Mouse (Mus musculus) MEL (cell line): ENCODE measurements around the gene Stk4. TPM values are rescaled to one million over a fixed set of nuclear protein-coding genes. Genes with fewer than 3 reads are reported as not detected.

Experiments
- DNase-seq: peaks from one replicate; pipeline ENCODE4 v3.0.0; 2011; ENCODE audit warnings: low read depth, low spot score
- H3K27ac ChIP-seq: 2 replicates; pipeline ENCODE4 v1.5.1; 2012; ENCODE audit warnings: low read depth, mild to moderate bottlenecking, control low read depth, low read length, moderate library complexity; ENCODE audit not compliant: control insufficient read depth
- H3K27me3 ChIP-seq, 2 experiments: fragments of 150-350 bp in 1 of 2; sonication (generic) in 1 of 2; 2 replicates each; pipeline ENCODE4 v1.6.1; 2012; ENCODE audit warnings: low read length in 2 of 2, mild to moderate bottlenecking in 2 of 2, improper control_type of control experiment in 1 of 2, moderate library complexity in 1 of 2; ENCODE audit not compliant: insufficient read depth in 2 of 2, control insufficient read depth in 1 of 2
- H3K36me3 ChIP-seq, 2 experiments: 2 replicates each; pipeline ENCODE4 v1.6.1; 2012 to 2014; ENCODE audit warnings: low read length in 2 of 2, improper control_type of control experiment in 1 of 2, inconsistent platforms in 1 of 2, mild to moderate bottlenecking in 1 of 2; ENCODE audit not compliant: insufficient read depth in 2 of 2, control insufficient read depth in 1 of 2
- H3K4me1 ChIP-seq, 2 experiments: fragments of 150-350 bp in 1 of 2; sonication (generic) in 1 of 2; 2 replicates each; pipeline ENCODE4 v1.6.1; 2012; ENCODE audit warnings: low read length in 2 of 2, improper control_type of control experiment in 1 of 2, mild to moderate bottlenecking in 1 of 2; ENCODE audit not compliant: insufficient read depth in 2 of 2, control insufficient read depth in 1 of 2
- H3K4me3 ChIP-seq, 2 experiments: fragments of 150-350 bp in 1 of 2; sonication (generic) in 1 of 2; 2 replicates each; pipeline ENCODE4 v1.5.1; 2012; ENCODE audit warnings: low read depth in 2 of 2, low read length in 2 of 2, mild to moderate bottlenecking in 2 of 2, moderate library complexity in 2 of 2, control low read depth in 1 of 2, improper control_type of control experiment in 1 of 2; ENCODE audit not compliant: control insufficient read depth in 1 of 2, insufficient read depth in 1 of 2
- H3K79me2 ChIP-seq: 2 replicates; pipeline ENCODE4 v1.6.1; 2012; ENCODE audit warnings: mild to moderate bottlenecking, low read length, moderate library complexity; ENCODE audit not compliant: control insufficient read depth, poor library complexity, insufficient read depth
- H3K9ac ChIP-seq: 2 replicates; pipeline ENCODE4 v1.6.1; 2012; ENCODE audit warnings: low read depth, mild to moderate bottlenecking, control low read depth, low read length, moderate library complexity; ENCODE audit not compliant: control insufficient read depth, poor library complexity, severe bottlenecking
- H3K9me3 ChIP-seq: fragments of 150-350 bp; sonication (generic); replicated peaks from 2 replicates; pipeline ENCODE4 v1.6.1; 2012; ENCODE audit warnings: mild to moderate bottlenecking, low read length, improper control_type of control experiment, moderate library complexity; ENCODE audit not compliant: insufficient read depth
- CHD1 ChIP-seq: IDR thresholded peaks from 2 replicates; pipeline ENCODE4 v1.6.1; 2012; ENCODE audit warnings: low read depth, mild to moderate bottlenecking, inconsistent platforms, low read length, improper control_type of control experiment
- ELF1 ChIP-seq: IDR thresholded peaks from 2 replicates; pipeline ENCODE4 v1.6.1; 2014; ENCODE audit warnings: low read depth, mild to moderate bottlenecking, inconsistent platforms, low read length, improper control_type of control experiment, moderate library complexity
- ETS1 ChIP-seq: IDR thresholded peaks from 2 replicates; pipeline ENCODE4 v1.6.1; 2012; ENCODE audit warnings: low read depth, mild to moderate bottlenecking, inconsistent platforms, low read length, improper control_type of control experiment, moderate library complexity
- GABPA ChIP-seq: IDR thresholded peaks from 2 replicates; pipeline ENCODE4 v1.6.1; 2012; ENCODE audit warnings: low read depth, mild to moderate bottlenecking, inconsistent platforms, low read length, improper control_type of control experiment, moderate library complexity
- GATA1 ChIP-seq: IDR thresholded peaks from 2 replicates; pipeline ENCODE4 v1.6.1; 2011; ENCODE audit warnings: low read depth, low read length, improper control_type of control experiment
- HCFC1 ChIP-seq: IDR thresholded peaks from 2 replicates; pipeline ENCODE4 v1.6.1; 2012; ENCODE audit warnings: low read depth, mild to moderate bottlenecking, inconsistent platforms, low read length, improper control_type of control experiment, moderate library complexity
- JUND ChIP-seq: IDR thresholded peaks from 2 replicates; pipeline ENCODE4 v1.6.1; 2011; ENCODE audit warnings: low read depth, mild to moderate bottlenecking, improper control_type of control experiment, low read length
- KAT2A ChIP-seq: conservative IDR thresholded peaks from 2 replicates; pipeline ENCODE4 v1.6.1; 2012; ENCODE audit warnings: low read depth, low read length, improper control_type of control experiment, inconsistent platforms
- MAFK ChIP-seq: IDR thresholded peaks from 2 replicates; pipeline ENCODE4 v1.6.1; 2011; ENCODE audit warnings: low read depth, mild to moderate bottlenecking, low read length, improper control_type of control experiment, borderline replicate concordance
- MAX ChIP-seq: IDR thresholded peaks from 2 replicates; pipeline ENCODE4 v1.6.1; 2011; ENCODE audit warnings: low read length, improper control_type of control experiment
- MAZ ChIP-seq: IDR thresholded peaks from 2 replicates; pipeline ENCODE4 v1.6.1; 2012; ENCODE audit warnings: low read depth, mild to moderate bottlenecking, inconsistent platforms, low read length, improper control_type of control experiment
- MEF2A ChIP-seq: IDR thresholded peaks from 2 replicates; pipeline ENCODE4 v1.6.1; 2014; ENCODE audit warnings: low read depth, mild to moderate bottlenecking, inconsistent platforms, low read length, improper control_type of control experiment; ENCODE audit not compliant: poor library complexity, insufficient replicate concordance, severe bottlenecking; ENCODE audit errors: extremely low read depth
- MXI1 ChIP-seq: IDR thresholded peaks from 2 replicates; pipeline ENCODE4 v1.6.1; 2011; ENCODE audit warnings: mild to moderate bottlenecking, low read depth, low read length, improper control_type of control experiment
- MYB ChIP-seq: IDR thresholded peaks from 2 replicates; pipeline ENCODE4 v1.6.1; 2011; ENCODE audit warnings: mild to moderate bottlenecking, low read depth, low read length, improper control_type of control experiment
- MYC ChIP-seq: IDR thresholded peaks from 2 replicates; pipeline ENCODE4 v1.6.1; 2011; ENCODE audit warnings: low read depth, mild to moderate bottlenecking, low read length, improper control_type of control experiment, moderate library complexity
- NELFE ChIP-seq: IDR thresholded peaks from 2 replicates; pipeline ENCODE4 v1.6.1; 2011; ENCODE audit warnings: low read depth, low read length, improper control_type of control experiment
- POLR2A ChIP-seq, 2 experiments: IDR thresholded peaks; 2 replicates each; pipeline ENCODE4 v1.6.1; 2011 to 2012; ENCODE audit warnings: low read length in 2 of 2, mild to moderate bottlenecking in 2 of 2, control low read depth in 1 of 2, improper control_type of control experiment in 1 of 2, low read depth in 1 of 2, moderate library complexity in 1 of 2; ENCODE audit not compliant: control insufficient read depth in 1 of 2, insufficient read depth in 1 of 2, poor library complexity in 1 of 2
- POLR2AphosphoS2 ChIP-seq: IDR thresholded peaks from 2 replicates; pipeline ENCODE4 v1.6.1; 2011; ENCODE audit warnings: low read length, improper control_type of control experiment
- POLR2AphosphoS5 ChIP-seq: IDR thresholded peaks from 2 replicates; pipeline ENCODE4 v1.6.1; 2012; ENCODE audit warnings: low read depth, borderline replicate concordance, mild to moderate bottlenecking, inconsistent platforms, low read length, moderate library complexity, mixed read lengths
- RCOR1 ChIP-seq: IDR thresholded peaks from 2 replicates; pipeline ENCODE4 v1.6.1; 2012; ENCODE audit warnings: low read depth, mild to moderate bottlenecking, inconsistent platforms, low read length, improper control_type of control experiment
- SIN3A ChIP-seq: IDR thresholded peaks from 2 replicates; pipeline ENCODE4 v1.6.1; 2012; ENCODE audit warnings: low read length, improper control_type of control experiment, inconsistent platforms
- TAL1 ChIP-seq: IDR thresholded peaks from 2 replicates; pipeline ENCODE4 v1.6.1; 2012; ENCODE audit warnings: mild to moderate bottlenecking, inconsistent platforms, low read length, moderate library complexity, mixed read lengths
- TBP ChIP-seq: IDR thresholded peaks from 2 replicates; pipeline ENCODE4 v1.8.0; 2011; ENCODE audit warnings: low read depth, low read length, improper control_type of control experiment
- TCF12 ChIP-seq: IDR thresholded peaks from 2 replicates; pipeline ENCODE4 v1.6.1; 2014; ENCODE audit warnings: low read depth, mild to moderate bottlenecking, inconsistent platforms, low read length, improper control_type of control experiment, moderate library complexity
- ZC3H11A ChIP-seq: IDR thresholded peaks from 2 replicates; pipeline ENCODE4 v1.6.1; 2012; ENCODE audit warnings: low read depth, mild to moderate bottlenecking, inconsistent platforms, low read length, improper control_type of control experiment
- ZKSCAN1 ChIP-seq: IDR thresholded peaks from 2 replicates; pipeline ENCODE4 v1.6.1; 2012; ENCODE audit warnings: low read depth, mild to moderate bottlenecking, inconsistent platforms, low read length, improper control_type of control experiment, moderate library complexity
- ZMIZ1 ChIP-seq: IDR thresholded peaks from 2 replicates; pipeline ENCODE4 v1.6.1; 2012; ENCODE audit warnings: low read depth, mild to moderate bottlenecking, inconsistent platforms, low read length, improper control_type of control experiment, moderate library complexity
- polyA plus RNA-seq, 2 experiments: library from polyadenylated mRNA; stranded (reverse) in 1 of 2; unstranded in 1 of 2; fragments of >175 nt in 1 of 2; fragments of >200 nt in 1 of 2; gene quantifications; 2 replicates each; pipeline versions ENCODE4 v1.2.1 to v1.2.4; 2012; ENCODE audit warnings: low replicate concordance in 2 of 2, low read depth in 1 of 2; ENCODE audit not compliant: insufficient read length in 2 of 2, insufficient read depth in 1 of 2, missing spikeins in 1 of 2
- total RNA-seq: library from RNA; depleted of rRNA; stranded (reverse); fragments of 300-350 nt; gene quantifications from 2 replicates; pipeline ENCODE4 v1.2.3, GENCODE M21; 2012

The Stk4 gene
- total and polyA plus RNA-seq, 3 experiments = 46.8 to 56.1 TPM; not detected in 1

DNA sequence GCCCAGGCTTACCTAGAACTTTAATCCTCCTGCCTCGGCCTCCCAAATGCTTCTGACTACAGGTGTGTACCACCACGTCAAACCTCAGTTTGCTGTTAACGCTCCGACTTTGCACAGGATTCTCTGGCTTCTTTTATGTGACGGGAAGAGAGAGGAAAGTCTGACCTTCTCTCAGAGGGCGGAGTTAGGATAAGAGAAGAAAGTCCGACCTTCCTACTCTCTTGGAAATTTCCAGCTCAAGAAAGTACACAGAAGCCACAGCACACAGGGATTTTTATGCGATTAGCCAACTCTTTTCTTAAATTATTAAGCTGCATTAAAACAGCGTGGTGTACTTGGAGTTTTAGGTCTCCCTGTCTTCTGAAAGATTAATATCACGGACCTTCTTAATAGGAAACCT lies 74.4 kb downstream of the Stk4 start:
- Histone ChIP-seq H3K9ac (no peak overlapping the region), H3K27me3 (no peaks in the 10 kb centered on the region), H3K36me3 (peaks cover 0 to 10% of the 10 kb centered on the region in 2 experiments; a peak in 2 of 4 replicates)
- TF ChIP-seq RCOR1 (no peak), MAZ (no peak)
- TF ChIP-seq, all 39 proteins: peak for 0
- Histone ChIP-seq H3K27ac (no peak overlapping the region), H3K79me2 (no peaks in the 10 kb centered on the region), H3K4me1 (no peaks in the 10 kb centered on the region), H3K9me3 (no peaks in the 10 kb centered on the region), H3K4me3 (no peak overlapping the region)
- no peak for DNase-seq

DNA sequence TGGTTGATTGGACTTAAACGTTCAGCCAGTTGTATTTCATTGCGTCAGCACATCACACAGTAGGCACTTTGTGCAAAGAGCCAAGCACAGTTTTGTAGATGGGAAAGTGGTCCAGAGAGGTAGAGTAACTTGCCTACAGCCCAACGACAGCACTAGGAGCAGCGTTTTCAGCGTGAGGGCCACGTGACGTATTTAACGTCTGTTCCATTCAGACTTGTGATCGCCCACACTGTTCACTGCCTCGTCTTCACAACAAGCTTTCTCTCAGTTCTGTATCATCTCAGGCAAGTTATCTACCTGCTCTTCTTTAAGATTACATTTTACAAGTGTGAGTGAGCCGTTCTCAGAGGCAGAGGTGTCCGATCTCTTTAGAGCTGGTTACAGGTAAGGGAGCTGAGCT lies 76.4 kb downstream of the Stk4 start:
- Histone ChIP-seq H3K27me3 (no peaks in the 10 kb centered on the region), H3K4me1 (no peaks in the 10 kb centered on the region), H3K36me3 (peaks cover 0 to 9% of the 10 kb centered on the region in 2 experiments; a peak in 2 of 4 replicates), H3K9ac (no peak overlapping the region), H3K27ac (no peak overlapping the region), H3K4me3 (no peak overlapping the region), H3K9me3 (no peaks in the 10 kb centered on the region), H3K79me2 (no peaks in the 10 kb centered on the region)
- TF ChIP-seq TAL1 (no peak), MAFK (no peak), MYB (no peak), POLR2AphosphoS5 (no peak), POLR2A (IDR thresholded peaks at IDR 0.05; ENCODE audit: control insufficient read depth in 1 of 2, insufficient read depth in 1 of 2, low read depth in 1 of 2, low read length in 2 of 2, poor library complexity in 1 of 2) (no peak), HCFC1 (no peak), GABPA (no peak), SIN3A (no peak), CHD1 (no peak), ZKSCAN1 (no peak), MAX (no peak)
- DNase-seq = no peak

GRCm38 (mm10) chr2:164150086-164150760 lies 80.1 kb downstream of the Stk4 start:
- Histone ChIP-seq H3K36me3 (peaks cover 0 to 7% of the 10 kb centered on the region in 2 experiments; a peak in 2 of 4 replicates), H3K4me3 (no peak overlapping the region), H3K9ac (no peak overlapping the region), H3K9me3 (no peaks in the 10 kb centered on the region), H3K4me1 (no peaks in the 10 kb centered on the region), H3K27ac (no peak overlapping the region), H3K79me2 (no peaks in the 10 kb centered on the region), H3K27me3 (no peaks in the 10 kb centered on the region)
- DNase-seq = no peak
- TF ChIP-seq JUND (no peak), MAZ (no peak), MXI1 (no peak), TAL1 (no peak), KAT2A (no peak), ETS1 (no peak), ELF1 (no peak), POLR2AphosphoS2 (no peak), TBP (no peak), NELFE (no peak), TCF12 (no peak), ZC3H11A (no peak), ZMIZ1 (no peak), POLR2AphosphoS5 (no peak), GATA1 (no peak), MYC (no peak), CHD1 (no peak), MEF2A (no peak)
